Mouse (Mus musculus) kidney, adult 2 months (tissue): Measurements from ENCODE around the gene Diaph2.

ENCODE experiments used
- CTCF ChIP-seq: fragments of 200-500 bp; conservative IDR thresholded peaks from 2 replicates; pipeline ENCODE4 v1.5.1; 2011; ENCODE audit warnings: low read depth, mild to moderate bottlenecking, control low read depth, low read length, moderate library complexity, mixed read lengths; ENCODE audit not compliant: insufficient read depth, insufficient read length
- POLR2A ChIP-seq: fragments of 200-500 bp; IDR thresholded peaks from one replicate; pipeline ENCODE4 v1.6.1; 2011; ENCODE audit warnings: low read depth, low read length, control low read depth

- TF ChIP-seq CTCF (no peak), POLR2A (no peak)
Observed at GRCm38 (mm10) chrX:130281484-130281883, 531.9 kb downstream of the Diaph2 start.
